Mouse (Mus musculus) liver, adult (tissue): Measurements from ENCODE around the gene Gm42742.
A peak's percentile ranks its signal among the peaks of the same experiment; 100 is the strongest.

Source experiments
- GATA4 ChIP-seq: IDR thresholded peaks from 2 replicates; pipeline ENCODE4 v1.6.1; 2014; ENCODE audit warnings: mild to moderate bottlenecking, low read length; ENCODE audit not compliant: insufficient replicate concordance

Gm42742 gene

DNA sequence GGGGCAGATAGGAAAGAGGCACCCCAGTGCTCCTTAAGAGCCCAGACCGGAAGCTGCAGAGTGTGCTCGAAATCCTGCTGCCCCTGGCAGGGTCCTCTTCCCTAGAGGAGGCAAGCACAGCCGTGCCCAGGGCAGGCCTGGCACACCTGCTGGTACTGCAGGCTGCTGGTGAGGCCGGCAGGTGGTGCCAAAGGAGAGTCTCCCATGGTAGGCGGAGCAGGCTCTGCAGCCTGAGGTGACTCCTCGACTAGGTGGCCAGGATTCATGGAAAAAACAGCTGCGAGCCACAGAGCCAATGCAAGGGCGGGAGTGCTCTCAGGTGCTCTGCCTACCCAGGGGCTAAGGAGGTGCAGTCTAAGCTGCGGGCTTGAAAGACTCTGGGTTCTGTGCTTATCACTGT is 34.6 kb downstream of the Gm42742 start:
- no peak for TF ChIP-seq GATA4

DNA sequence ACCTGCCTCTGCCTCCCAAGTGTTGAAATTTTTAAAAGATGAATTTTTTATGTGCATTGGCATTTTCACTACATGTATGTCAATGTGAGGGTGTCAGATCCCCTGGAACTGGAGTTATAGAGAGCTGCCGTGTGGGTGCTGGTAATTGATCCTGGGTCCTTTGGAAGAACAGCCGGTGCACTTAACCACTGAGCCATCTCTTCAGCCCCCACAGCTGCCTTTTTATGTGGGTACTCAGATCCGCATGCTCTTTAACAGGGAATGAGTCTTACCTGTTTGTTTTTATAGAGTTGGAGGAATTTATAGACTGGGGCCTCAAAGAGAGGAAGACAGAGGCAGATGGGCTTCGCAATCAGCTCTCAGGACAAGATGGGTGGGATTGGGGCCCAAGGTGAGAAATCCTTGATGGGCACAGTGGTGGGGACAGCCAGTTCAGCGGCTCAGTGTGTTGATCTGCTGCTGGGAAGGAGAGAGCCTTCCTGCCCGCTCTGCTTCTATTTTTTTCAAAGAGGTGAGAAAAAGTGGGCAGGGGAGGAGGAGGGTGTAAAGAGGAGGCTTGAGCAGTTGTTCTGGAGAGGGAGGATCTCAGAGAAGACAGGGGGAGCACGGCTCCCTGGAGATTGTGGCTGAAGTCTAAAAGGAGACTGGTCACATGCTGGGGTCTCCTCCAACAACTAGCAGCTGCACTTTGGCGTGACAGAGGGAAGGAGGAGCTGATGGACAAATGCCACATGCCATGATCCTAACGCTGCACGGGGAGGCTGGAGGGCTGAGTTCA is 36.0 kb downstream of the Gm42742 start:
- no peak for TF ChIP-seq GATA4

DNA sequence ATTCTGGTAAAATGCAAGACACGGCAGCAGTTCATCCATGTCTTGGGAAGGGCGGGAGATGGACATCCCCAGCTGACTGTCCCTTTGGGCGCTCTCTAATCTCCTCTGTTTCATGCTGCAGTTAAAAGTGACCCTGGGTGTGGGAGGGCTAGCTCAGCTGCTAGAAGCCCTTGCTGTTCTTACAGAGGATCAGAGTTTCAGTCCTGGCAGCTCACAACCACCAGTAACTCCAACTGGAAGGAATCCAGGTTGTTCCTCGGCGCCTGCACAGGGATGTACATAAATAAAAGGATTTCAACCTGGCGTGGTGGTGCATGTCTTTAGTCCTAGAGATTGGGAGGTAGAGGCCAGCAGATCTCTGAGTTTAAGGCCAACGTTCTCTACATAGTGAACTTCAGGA is 37.8 kb downstream of the Gm42742 start:
- TF ChIP-seq GATA4: no peak

DNA sequence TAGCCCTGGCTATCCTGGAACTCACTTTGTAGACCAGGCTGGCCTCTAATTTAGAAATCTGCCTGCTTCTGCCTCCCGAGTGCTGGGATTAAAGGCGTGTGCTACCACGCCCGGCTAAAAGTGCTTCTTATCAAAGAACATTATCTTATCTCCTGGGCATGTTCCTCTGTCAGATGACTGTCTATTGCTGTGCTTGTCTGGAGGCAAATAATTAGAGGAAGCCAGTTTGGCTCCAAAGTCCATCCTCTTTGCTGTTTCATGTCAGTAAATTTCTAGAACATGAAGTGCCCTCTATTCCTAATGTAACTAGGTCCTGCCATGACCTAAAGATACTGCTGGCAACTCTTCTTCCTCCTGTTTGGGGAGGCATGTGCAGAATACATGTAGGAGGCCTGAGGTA is 38.8 kb downstream of the Gm42742 start:
- peak; percentile 79; the same call in 1 of the 2 replicates for TF ChIP-seq GATA4

DNA sequence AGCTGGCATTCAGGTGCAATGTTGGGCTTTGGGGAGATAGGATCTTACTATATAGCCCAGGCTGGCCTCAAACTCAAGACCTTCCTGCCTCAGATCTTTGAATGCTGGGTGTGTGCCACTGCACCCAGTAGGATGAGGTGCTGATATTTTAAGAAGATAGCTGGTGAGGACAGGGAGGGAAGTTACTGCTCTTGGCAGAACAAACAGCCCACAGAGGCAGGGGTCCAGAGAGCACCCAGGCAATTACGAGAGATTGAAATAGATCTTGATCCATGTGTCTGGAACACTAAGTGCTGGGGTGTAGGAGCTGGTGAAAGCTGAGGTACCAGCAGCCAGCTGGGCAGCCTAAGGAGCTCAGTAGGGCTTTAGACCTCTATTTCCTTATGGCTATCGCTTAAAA is 39.3 kb downstream of the Gm42742 start:
- no peak for TF ChIP-seq GATA4

DNA sequence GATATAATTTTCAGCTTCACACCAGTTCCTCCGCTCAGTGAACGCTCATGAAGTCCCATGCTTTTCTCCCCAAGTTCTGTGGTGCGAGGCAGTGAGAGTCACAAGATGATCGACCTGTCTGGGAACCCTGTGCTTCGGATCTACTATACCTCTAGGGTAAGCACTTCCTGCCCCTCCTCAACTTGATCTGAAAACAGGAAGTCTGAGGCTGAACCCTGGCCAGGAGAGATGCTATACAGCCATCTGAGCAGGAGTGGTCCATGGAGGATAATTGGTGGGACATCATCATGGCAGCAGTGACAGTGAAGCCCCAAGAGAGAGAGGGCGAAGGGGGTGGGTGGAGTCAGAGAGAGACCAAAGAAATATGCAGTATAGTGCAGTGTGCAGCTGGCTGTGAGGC is 42.1 kb downstream of the Gm42742 start:
- no peak for TF ChIP-seq GATA4

DNA sequence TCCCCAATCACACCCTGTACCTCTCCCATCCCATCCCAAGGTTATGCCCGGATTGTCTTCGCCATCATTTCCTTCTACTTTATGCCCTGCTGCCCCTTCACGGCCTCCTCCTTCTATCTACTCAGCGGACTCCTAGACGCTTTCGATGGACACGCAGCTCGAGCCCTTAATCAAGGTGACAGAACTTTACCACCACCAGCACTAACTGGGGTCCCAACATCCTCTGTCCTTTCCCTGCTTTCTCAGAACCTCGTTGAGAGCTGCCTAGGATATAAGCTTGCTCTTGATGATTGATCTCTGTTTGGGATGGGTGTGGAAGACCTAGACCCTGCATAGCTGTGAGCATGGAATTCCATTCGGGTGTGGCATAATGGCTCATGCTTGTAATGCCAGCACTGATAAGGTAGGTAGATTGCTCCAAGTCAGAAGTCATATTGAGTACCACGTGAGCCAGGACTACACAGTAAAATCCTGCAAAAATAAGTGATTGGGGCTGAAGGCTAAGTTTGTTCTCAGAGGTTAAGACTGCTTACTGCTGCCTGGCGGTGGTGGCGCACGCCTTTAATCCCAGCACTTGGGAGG is 43.9 kb downstream of the Gm42742 start:
- TF ChIP-seq GATA4: no peak

DNA sequence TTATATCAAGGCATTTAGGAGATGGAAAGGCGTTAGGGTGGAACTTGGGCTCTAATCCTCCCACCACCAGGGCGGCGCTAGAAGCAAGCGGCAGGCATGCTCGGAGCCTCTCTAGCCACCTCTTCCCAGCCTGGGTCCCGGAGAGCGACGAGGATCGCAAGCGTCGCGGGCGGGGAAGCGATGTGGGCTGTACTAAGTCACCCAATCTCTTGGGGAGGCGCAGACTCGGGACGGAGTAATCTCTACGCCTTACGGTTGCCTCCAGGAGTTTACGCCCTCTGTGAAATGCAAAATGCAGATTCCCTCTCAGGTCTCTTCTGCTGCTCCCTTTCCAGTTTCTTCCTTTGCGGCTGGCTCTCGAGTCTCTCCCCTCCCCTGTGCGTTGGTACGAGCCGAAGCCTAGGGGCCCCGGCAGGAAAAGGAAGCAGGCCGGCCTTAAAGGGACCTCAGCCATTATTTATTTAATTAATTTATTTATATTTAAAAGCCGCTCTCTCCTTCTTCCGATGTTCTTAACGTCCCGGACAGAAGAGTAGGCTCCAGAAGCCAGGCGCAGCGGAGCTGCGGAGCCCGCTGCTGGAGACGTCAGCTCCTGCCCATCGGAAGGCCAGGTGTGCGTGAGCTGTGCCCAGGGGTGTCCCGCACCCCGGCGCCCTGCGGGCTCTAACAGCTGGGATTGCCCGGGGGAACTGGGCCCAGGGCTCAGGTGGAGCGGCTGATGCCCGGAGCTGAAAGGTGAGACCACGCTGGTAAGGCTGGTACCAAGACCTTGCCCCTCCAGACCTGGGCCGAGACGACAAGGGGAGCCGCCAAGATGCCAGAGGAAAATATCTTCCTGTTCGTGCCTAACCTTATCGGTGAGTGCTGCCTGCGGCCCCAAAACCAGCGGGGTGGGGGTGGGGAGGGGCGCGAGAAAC is 44.7 kb downstream of the Gm42742 start, which contains the start of gene Cdiptos:
TSS of gene Cdiptos (minus strand) at position 149 of the 917 bp plus-strand sequence.
- TF ChIP-seq GATA4: peak; percentile 88; the same call in 1 of the 2 replicates

DNA sequence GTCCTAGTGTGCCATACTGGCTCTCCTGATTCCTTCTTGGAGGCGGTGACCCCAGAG is 45.2 kb downstream of the Gm42742 start, which contains the start of gene Cdipt:
TSS of gene Cdipt (plus strand) at position 22 of the 57 bp plus-strand sequence.
- TF ChIP-seq GATA4: no peak

DNA sequence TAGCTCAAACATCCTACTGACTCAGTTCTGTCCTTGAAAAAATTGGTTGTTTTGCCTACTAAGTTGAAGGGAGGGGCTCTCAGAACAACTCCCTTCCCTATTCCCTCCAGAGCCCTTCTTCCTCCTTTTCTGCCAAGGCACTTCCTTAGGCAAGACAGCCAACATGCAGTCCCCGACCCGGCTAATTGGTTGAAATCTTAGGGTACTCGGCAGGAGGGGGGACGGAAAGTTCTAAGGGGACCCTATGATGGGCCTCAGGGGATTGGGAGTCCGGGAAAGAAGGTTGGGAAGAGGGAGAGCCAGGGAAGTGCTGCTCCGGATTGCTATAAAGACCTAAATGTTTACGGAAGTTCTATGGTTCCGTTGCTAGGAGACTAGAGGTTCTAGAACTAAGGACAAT is 45.4 kb downstream of the Gm42742 start:
- TF ChIP-seq GATA4: no peak

DNA sequence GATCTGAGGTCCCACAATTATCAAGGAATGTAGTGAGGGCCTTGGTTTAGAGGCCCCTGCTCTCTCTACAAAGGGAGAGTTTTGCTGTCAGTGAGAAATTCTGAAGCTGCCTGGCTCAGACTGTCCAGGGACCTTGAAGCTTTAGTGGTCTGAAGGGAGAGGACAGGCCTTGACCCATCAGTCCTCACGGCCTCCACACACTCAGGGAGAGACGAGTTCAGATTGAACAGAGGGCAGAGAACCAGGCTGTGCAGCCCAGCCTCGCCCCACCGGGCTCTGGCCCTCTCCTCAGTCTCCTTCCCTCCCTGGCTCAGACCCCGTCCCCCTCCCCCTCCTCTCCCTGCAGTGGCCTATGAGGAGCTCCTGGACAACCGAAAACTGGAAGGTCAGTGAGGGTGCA is 53.5 kb downstream of the Gm42742 start:
- TF ChIP-seq GATA4: no peak

DNA sequence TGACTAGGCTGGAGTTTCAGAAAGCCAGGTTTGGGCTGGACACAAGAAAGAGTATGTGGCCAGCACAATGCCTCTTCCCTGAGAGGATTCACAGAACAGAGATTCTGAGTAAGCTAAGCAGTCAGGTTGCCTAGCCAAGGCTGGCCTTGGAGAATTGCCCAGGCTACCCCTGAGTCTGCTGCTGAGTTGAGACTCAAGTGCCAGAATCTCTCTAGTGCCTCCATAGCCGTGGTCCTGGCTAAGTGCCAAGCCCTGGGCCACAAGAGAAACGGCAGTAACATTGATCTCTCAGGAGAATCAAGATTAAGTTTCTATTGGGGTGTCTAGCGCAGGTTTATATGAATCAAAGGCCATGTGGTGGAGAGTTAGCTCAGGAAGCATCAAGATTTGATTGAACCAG is 55.3 kb downstream of the Gm42742 start:
- no peak for TF ChIP-seq GATA4
